Mouse (Mus musculus) testis, adult 2 months (tissue): Measurements from ENCODE around the gene Spon1. TPM values are rescaled to one million over a fixed set of nuclear protein-coding genes. Genes with fewer than 3 reads are reported as not detected.

Source experiments
- H3K27ac ChIP-seq: fragments of 200-500 bp; 2 replicates; pipeline ENCODE4 v1.5.1; 2012; ENCODE audit warnings: low read depth, low read length; ENCODE audit not compliant: control insufficient read depth, insufficient read depth
- H3K27me3 ChIP-seq: fragments of 200-500 bp; 2 replicates; pipeline ENCODE4 v1.6.1; 2012; ENCODE audit warnings: mild to moderate bottlenecking, low read length, moderate library complexity; ENCODE audit not compliant: control insufficient read depth, insufficient read depth
- H3K36me3 ChIP-seq: fragments of 200-500 bp; 2 replicates; pipeline ENCODE4 v1.6.1; 2012; ENCODE audit warnings: mild to moderate bottlenecking, low read length; ENCODE audit not compliant: control insufficient read depth, insufficient read depth
- H3K4me1 ChIP-seq: fragments of 200-500 bp; 2 replicates; pipeline ENCODE4 v1.6.1; 2012; ENCODE audit warnings: low read length; ENCODE audit not compliant: control insufficient read depth, insufficient read depth
- H3K4me3 ChIP-seq: fragments of 200-500 bp; 2 replicates; pipeline ENCODE4 v1.5.1; 2012; ENCODE audit warnings: low read depth, mild to moderate bottlenecking, low read length, moderate library complexity, mixed read lengths; ENCODE audit not compliant: control insufficient read depth
- CTCF ChIP-seq: fragments of 200-500 bp; IDR thresholded peaks from 2 replicates; pipeline ENCODE4 v1.5.1; 2012; ENCODE audit warnings: low read depth, mild to moderate bottlenecking, inconsistent platforms, low read length, moderate library complexity; ENCODE audit not compliant: control insufficient read depth, insufficient read depth, insufficient replicate concordance
- POLR2A ChIP-seq: fragments of 200-500 bp; IDR thresholded peaks from 2 replicates; pipeline ENCODE4 v1.6.1; 2012; ENCODE audit warnings: low read depth, mild to moderate bottlenecking, inconsistent platforms, low read length, moderate library complexity; ENCODE audit not compliant: control insufficient read depth
- polyA plus RNA-seq: library from polyadenylated mRNA; depleted of rRNA; stranded (reverse); fragments of >200 nt; gene quantifications from 2 replicates; pipeline ENCODE4 v1.2.3, GENCODE M21; 2012

The Spon1 gene
- polyA plus RNA-seq, 1 experiment = 3.6 TPM

- TF ChIP-seq POLR2A = no peak
- TF ChIP-seq CTCF = no peak
- Histone ChIP-seq H3K27ac (peak overlapping the region; percentile 33; the same call in 1 of the 2 replicates), H3K4me3 (no peak overlapping the region), H3K36me3 (no peaks in the 10 kb centered on the region), H3K4me1 (no peaks in the 10 kb centered on the region), H3K27me3 (no peaks in the 10 kb centered on the region)
Observed at GRCm38 (mm10) chr7:113963766-113964165, 198.0 kb downstream of the Spon1 start.

DNA sequence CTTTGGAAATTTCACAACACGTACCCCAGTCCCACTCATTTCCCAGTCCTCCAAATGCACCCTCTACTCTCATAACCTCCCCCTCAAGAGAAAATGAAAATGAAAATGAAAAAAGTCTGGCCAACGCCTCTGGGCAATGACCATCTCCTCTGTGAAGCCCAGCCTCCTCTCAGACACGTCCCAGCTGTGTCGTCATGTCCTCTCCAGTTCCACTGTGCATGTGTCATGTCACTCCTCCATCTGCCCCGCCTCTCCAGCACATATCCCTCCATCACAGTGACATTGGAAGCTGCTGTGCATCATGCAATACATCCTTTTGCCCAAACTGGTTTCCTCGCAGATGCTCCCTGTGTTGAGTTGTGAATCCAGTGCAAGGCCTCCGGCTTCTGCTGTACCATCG, 199.8 kb downstream of the Spon1 start:
- no peak overlapping the region for H3K27ac ChIP-seq
- no peak overlapping the region for H3K4me3 ChIP-seq
- TF ChIP-seq CTCF (no peak), POLR2A (no peak)
- H3K27me3 ChIP-seq = no peaks in the 10 kb centered on the region
- H3K4me1 ChIP-seq = no peaks in the 10 kb centered on the region
- no peaks in the 10 kb centered on the region for H3K36me3 ChIP-seq

GRCm38 (mm10) chr7:113969182-113969581, 203.4 kb downstream of the Spon1 start:
- H3K4me3 ChIP-seq = no peak overlapping the region
- TF ChIP-seq POLR2A = no peak
- TF ChIP-seq CTCF = no peak

GRCm38 (mm10) chr7:113972536-113972935, 206.7 kb downstream of the Spon1 start:
- TF ChIP-seq POLR2A (no peak), CTCF (no peak)
- Histone ChIP-seq H3K27ac (no peak overlapping the region), H3K36me3 (no peaks in the 10 kb centered on the region), H3K27me3 (no peaks in the 10 kb centered on the region), H3K4me3 (no peak overlapping the region), H3K4me1 (no peaks in the 10 kb centered on the region)

More at GRCm38 (mm10) chr7:113969182-113969581, 203.4 kb downstream of the Spon1 start:
- H3K27ac ChIP-seq = no peak overlapping the region
- no peaks in the 10 kb centered on the region for H3K36me3 ChIP-seq
- no peaks in the 10 kb centered on the region for H3K4me1 ChIP-seq
- no peaks in the 10 kb centered on the region for H3K27me3 ChIP-seq

DNA sequence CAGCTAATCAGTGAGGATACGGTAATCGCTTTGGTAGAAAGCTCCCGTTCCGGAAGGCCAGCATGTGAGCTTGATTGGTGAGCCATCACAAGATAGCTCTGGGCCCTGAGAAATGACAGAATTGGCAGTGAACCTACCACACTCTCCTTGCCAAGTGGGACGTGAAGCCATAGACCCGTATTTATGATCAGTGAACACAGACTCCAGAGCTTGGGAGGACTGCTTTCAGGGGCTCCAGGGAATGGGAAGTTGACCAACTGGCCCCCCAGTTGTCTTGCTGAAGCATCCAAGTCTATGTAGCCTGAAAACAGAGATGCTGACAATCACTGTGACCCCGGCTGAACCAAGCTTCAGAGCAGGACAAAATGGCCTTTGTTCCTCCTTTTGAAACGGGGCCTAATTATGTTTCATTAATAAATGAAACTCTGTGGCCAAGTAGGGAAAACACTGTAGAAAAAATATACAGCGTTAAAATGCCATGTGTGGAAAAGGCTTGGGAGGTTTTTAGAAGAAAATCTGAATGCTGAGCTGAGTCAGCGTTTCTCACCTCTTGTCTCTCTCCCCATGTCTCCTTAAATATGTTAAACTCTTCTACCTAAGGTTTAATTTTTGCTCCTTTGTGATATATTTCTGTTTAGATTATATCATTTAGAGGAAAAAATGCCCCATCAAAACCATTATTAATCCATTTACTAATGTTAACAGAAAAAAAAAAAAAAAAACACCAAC, 220.8 kb downstream of the Spon1 start:
- Histone ChIP-seq H3K36me3 (no peaks in the 10 kb centered on the region), H3K27me3 (no peaks in the 10 kb centered on the region), H3K27ac (no peak overlapping the region), H3K4me1 (no peaks in the 10 kb centered on the region), H3K4me3 (no peak overlapping the region)
- TF ChIP-seq CTCF = no peak
- no peak for TF ChIP-seq POLR2A

GRCm38 (mm10) chr7:113988156-113988555, 222.4 kb downstream of the Spon1 start:
- no peaks in the 10 kb centered on the region for H3K36me3 ChIP-seq
- TF ChIP-seq CTCF = no peak
- no peak for TF ChIP-seq POLR2A
- H3K4me3 ChIP-seq = no peak overlapping the region
- no peaks in the 10 kb centered on the region for H3K4me1 ChIP-seq
- H3K27me3 ChIP-seq = no peaks in the 10 kb centered on the region
- no peak overlapping the region for H3K27ac ChIP-seq

GRCm38 (mm10) chr7:113997675-113998354, 232.0 kb downstream of the Spon1 start:
- no peaks in the 10 kb centered on the region for H3K36me3 ChIP-seq
- H3K27me3 ChIP-seq = no peaks in the 10 kb centered on the region
- H3K4me3 ChIP-seq = no peak overlapping the region
- no peaks in the 10 kb centered on the region for H3K4me1 ChIP-seq
- no peak overlapping the region for H3K27ac ChIP-seq
- no peak for TF ChIP-seq POLR2A
- TF ChIP-seq CTCF = no peak
